Mouse (Mus musculus): ENCODE measurements around the gene Htr2b. TPM values are rescaled to one million over a fixed set of nuclear protein-coding genes. Genes with fewer than 3 reads are reported as not detected.

Gene Htr2b
- polyA plus RNA-seq (2014; fragmentation: Illumina TruSeq; extraction: RNeasy Lipid Tissue Mini Kit (QIAGEN cat#74804); ENCODE audit: low read depth, low replicate concordance): 0.18 TPM

GRCm38 (mm10) chr1:86111779-86112178 lies at the start of gene Htr2b:
TSS of gene Htr2b (minus strand) at chr1:86111970.

DNA sequence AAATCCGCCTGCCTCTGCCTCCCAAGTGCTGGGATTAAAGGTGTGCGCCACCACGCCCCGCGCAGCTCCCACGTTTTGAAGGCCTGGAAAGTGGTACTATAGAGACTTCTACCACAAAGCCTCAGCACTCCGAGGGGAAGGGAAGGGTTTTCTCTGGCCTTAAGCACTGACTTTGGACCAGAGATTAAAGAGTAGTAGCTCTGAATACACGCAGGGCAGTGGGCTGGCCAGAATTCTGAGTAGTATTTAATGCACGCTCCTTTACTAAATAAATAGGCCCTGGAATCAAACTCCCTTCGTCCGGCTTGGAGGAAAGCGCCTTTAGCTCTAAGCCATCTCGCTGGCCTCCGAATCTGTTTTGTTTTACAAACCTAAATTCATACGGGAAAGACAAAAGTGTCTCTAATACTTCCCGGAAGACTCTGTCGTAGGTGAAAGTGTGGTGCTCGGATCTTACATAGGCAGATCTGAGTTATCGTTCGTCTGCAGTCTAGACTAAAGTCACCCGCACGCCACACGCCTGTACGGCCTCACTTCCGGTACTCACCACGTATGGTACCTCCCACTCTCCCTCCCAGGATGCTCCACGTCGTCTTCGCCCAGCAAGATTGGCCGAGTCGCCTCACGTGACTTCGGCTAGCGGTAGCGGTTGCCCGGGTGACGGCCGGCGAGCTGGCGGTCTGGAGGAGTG lies 42.5 kb upstream of the Htr2b start, which contains the start of gene Armc9:
TSS of gene Armc9 (plus strand) at position 648 of the 691 bp plus-strand sequence.

GRCm38 (mm10) chr1:86133337-86133736 lies 21.6 kb upstream of the Htr2b start, which contains the start of gene Gm21972:
TSS of gene Gm21972 (plus strand) at chr1:86133637.

DNA sequence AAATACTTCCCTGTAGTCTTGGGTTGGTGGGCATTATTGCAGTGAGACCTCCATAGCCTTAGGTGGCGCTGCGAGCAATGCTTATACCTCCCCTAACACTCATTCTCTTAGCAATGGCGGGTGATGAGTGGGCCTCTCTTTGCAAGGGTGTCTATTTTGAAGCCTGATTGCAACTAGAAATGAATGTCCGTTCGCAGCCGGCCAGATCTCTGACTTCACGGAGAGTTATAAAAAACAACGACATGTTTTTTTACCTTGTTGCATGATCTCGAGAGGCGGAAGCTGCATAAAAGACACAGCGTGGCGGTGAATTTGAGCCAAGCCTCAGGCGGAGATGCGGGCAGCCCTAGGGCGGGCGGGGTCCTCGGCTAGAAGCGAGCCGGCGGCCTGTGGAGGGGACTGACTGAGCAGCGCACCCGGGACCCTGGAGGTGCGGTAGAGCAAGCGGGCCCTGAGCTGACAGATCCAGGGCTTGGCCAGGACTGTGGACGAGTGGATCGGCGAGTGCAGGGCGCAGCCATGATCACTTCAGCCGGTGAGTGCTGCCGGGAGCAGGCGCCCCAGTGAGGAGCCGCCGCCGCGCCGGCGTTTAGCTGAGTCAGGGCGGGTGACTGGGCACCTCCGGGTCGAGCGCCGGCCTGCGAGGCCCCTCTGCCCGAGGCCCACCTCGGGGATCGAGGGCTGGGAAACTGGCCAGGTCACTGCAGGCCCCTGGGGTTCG lies 47.3 kb downstream of the Htr2b start, which contains the start of gene Psmd1:
TSS of gene Psmd1 (plus strand) at position 117 of the 721 bp plus-strand sequence.

Other genes starting within 250 kb of the Htr2b start
- gene Itm2c, start 217.7 kb downstream of the Htr2b start, polyA plus RNA-seq (2014; fragmentation: Illumina TruSeq; extraction: RNeasy Lipid Tissue Mini Kit (QIAGEN cat#74804); ENCODE audit: low read depth, low replicate concordance): 3.9 TPM
- 1.1 TPM for gene 4933407L21Rik, start 183.5 kb downstream of the Htr2b start, polyA plus RNA-seq (2014; fragmentation: Illumina TruSeq; extraction: RNeasy Lipid Tissue Mini Kit (QIAGEN cat#74804); ENCODE audit: low read depth, low replicate concordance)
- 7.4 TPM for gene Gpr55, start 151.0 kb downstream of the Htr2b start, polyA plus RNA-seq (2014; fragmentation: Illumina TruSeq; extraction: RNeasy Lipid Tissue Mini Kit (QIAGEN cat#74804); ENCODE audit: low read depth, low replicate concordance)
- 151 TPM for gene Spata3, start 95.2 kb downstream of the Htr2b start, polyA plus RNA-seq (2014; fragmentation: Illumina TruSeq; extraction: RNeasy Lipid Tissue Mini Kit (QIAGEN cat#74804); ENCODE audit: low read depth, low replicate concordance)
- 0.13 TPM for gene 2810459M11Rik, start 66.1 kb downstream of the Htr2b start, polyA plus RNA-seq (2014; fragmentation: Illumina TruSeq; extraction: RNeasy Lipid Tissue Mini Kit (QIAGEN cat#74804); ENCODE audit: low read depth, low replicate concordance)
- gene Psmd1, start 47.6 kb downstream of the Htr2b start, polyA plus RNA-seq (2014; fragmentation: Illumina TruSeq; extraction: RNeasy Lipid Tissue Mini Kit (QIAGEN cat#74804); ENCODE audit: low read depth, low replicate concordance): 108 TPM
- gene Gm21972, start 21.7 kb upstream of the Htr2b start, polyA plus RNA-seq (2014; fragmentation: Illumina TruSeq; extraction: RNeasy Lipid Tissue Mini Kit (QIAGEN cat#74804); ENCODE audit: low read depth, low replicate concordance): not detected
- gene Armc9, start 42.8 kb upstream of the Htr2b start, polyA plus RNA-seq (2014; fragmentation: Illumina TruSeq; extraction: RNeasy Lipid Tissue Mini Kit (QIAGEN cat#74804); ENCODE audit: low read depth, low replicate concordance): 70.4 TPM
- not detected for gene B3gnt7, start 190.9 kb upstream of the Htr2b start, polyA plus RNA-seq (2014; fragmentation: Illumina TruSeq; extraction: RNeasy Lipid Tissue Mini Kit (QIAGEN cat#74804); ENCODE audit: low read depth, low replicate concordance)
- 144 TPM for gene Ncl, start 247.4 kb upstream of the Htr2b start, polyA plus RNA-seq (2014; fragmentation: Illumina TruSeq; extraction: RNeasy Lipid Tissue Mini Kit (QIAGEN cat#74804); ENCODE audit: low read depth, low replicate concordance)

Data from testis, adult 10 weeks (tissue).